Mouse (Mus musculus) myocyte (in vitro differentiated cells): ENCODE measurements around the gene Ppp1r3f.

ENCODE experiments used
- MAX ChIP-seq: IDR thresholded peaks from one replicate; pipeline ENCODE4 v1.6.1; 2011; ENCODE audit warnings: low read depth, mild to moderate bottlenecking, control low read depth
- MYOG ChIP-seq, 3 experiments: IDR thresholded peaks; one replicate each; pipeline ENCODE4 v1.6.1; 2011; ENCODE audit warnings: control low read depth in 2 of 3, low read depth in 2 of 3, mild to moderate bottlenecking in 2 of 3; ENCODE audit not compliant: insufficient read length in 2 of 3, control insufficient read depth in 1 of 3, insufficient read depth in 1 of 3
- POLR2A ChIP-seq: IDR thresholded peaks from one replicate; pipeline ENCODE4 v1.6.1; 2011; ENCODE audit warnings: low read depth, mild to moderate bottlenecking, control low read depth, moderate library complexity; ENCODE audit not compliant: insufficient read length
- POLR2AphosphoS2 ChIP-seq: IDR thresholded peaks from one replicate; pipeline ENCODE4 v1.6.1; 2011; ENCODE audit warnings: low read depth, control low read depth; ENCODE audit not compliant: insufficient read length
- TCF12 ChIP-seq: IDR thresholded peaks from one replicate; pipeline ENCODE4 v1.6.1; 2011; ENCODE audit warnings: mild to moderate bottlenecking, control low read depth; ENCODE audit not compliant: poor library complexity, insufficient read depth, severe bottlenecking
- TCF3 ChIP-seq: IDR thresholded peaks from one replicate; pipeline ENCODE4 v1.6.1; 2011; ENCODE audit warnings: low read depth, control low read depth; ENCODE audit not compliant: insufficient read length
- USF1 ChIP-seq: IDR thresholded peaks from one replicate; pipeline ENCODE4 v1.6.1; 2011; ENCODE audit warnings: low read depth, mild to moderate bottlenecking, control low read depth, moderate library complexity

- no peak for TF ChIP-seq TCF3
- TF ChIP-seq POLR2A, result no peak
- TF ChIP-seq TCF12, result no peak
- TF ChIP-seq MAX, result no peak
- no peak for TF ChIP-seq POLR2AphosphoS2
- TF ChIP-seq MYOG (IDR thresholded peaks at IDR 0.05; ENCODE audit: control insufficient read depth in 1 of 3, insufficient read depth in 1 of 3, insufficient read length in 2 of 3, low read depth in 2 of 3), result no peak
- TF ChIP-seq USF1, result no peak
Measured at GRCm38 (mm10) chrX:7574885-7575231, 775 bp upstream of the Ppp1r3f start.
